Mouse (Mus musculus): ENCODE data around the gene Mrpl33. TPM values are rescaled to one million over a fixed set of nuclear protein-coding genes. Genes with fewer than 3 reads are reported as not detected.

The Mrpl33 gene
- total RNA-seq, 2 experiments from 2014 or later: 76.0 to 117 TPM

GRCm38 (mm10) chr5:31687972-31688371 is 91.2 kb downstream of the Mrpl33 start:
- ATAC-seq (replicated peaks; ENCODE audit: low FRiP score, poor library complexity, severe bottlenecking): peak; percentile 69

- no peak for ATAC-seq (replicated peaks; ENCODE audit: low FRiP score, poor library complexity, severe bottlenecking)
Observed at GRCm38 (mm10) chr5:31693191-31693590, 96.5 kb downstream of the Mrpl33 start.

- no peak; the same call in 1 of the 2 replicates for ATAC-seq (replicated peaks; ENCODE audit: low FRiP score, poor library complexity, severe bottlenecking)
Observed at GRCm38 (mm10) chr5:31696971-31697643, 100.4 kb downstream of the Mrpl33 start, which contains the start of gene Rbks. Gene Rbks, minus strand, starts transcription at chr5:31697627.

GRCm38 (mm10) chr5:31697644-31698296 is 101.0 kb downstream of the Mrpl33 start, which contains the start of gene Babam2:
Gene Babam2, plus strand, starts transcription at chr5:31697684.
- peak; percentile 88 for ATAC-seq (replicated peaks; ENCODE audit: low FRiP score, poor library complexity, severe bottlenecking)

GRCm38 (mm10) chr5:31698297-31698726 is 101.6 kb downstream of the Mrpl33 start:
- ATAC-seq (replicated peaks; ENCODE audit: low FRiP score, poor library complexity, severe bottlenecking): peak; percentile 75

- no peak for ATAC-seq (replicated peaks; ENCODE audit: low FRiP score, poor library complexity, severe bottlenecking)
Observed at GRCm38 (mm10) chr5:31698931-31699330, 102.2 kb downstream of the Mrpl33 start.

GRCm38 (mm10) chr5:31699397-31699796 is 102.7 kb downstream of the Mrpl33 start:
- ATAC-seq (replicated peaks; ENCODE audit: low FRiP score, poor library complexity, severe bottlenecking): no peak

- ATAC-seq (replicated peaks; ENCODE audit: low FRiP score, poor library complexity, severe bottlenecking): no peak
Observed at GRCm38 (mm10) chr5:31704971-31705370, 108.2 kb downstream of the Mrpl33 start.

- ATAC-seq (replicated peaks; ENCODE audit: low FRiP score, poor library complexity, severe bottlenecking): no peak
Observed at GRCm38 (mm10) chr5:31706826-31707225, 110.1 kb downstream of the Mrpl33 start.

- ATAC-seq (replicated peaks; ENCODE audit: low FRiP score, poor library complexity, severe bottlenecking): no peak
Observed at GRCm38 (mm10) chr5:31709389-31709788, 112.7 kb downstream of the Mrpl33 start.

- ATAC-seq (replicated peaks; ENCODE audit: low FRiP score, poor library complexity, severe bottlenecking): 0 out of 2 replicates have a peak, but pooled peaks have one; percentile 28
Observed at GRCm38 (mm10) chr5:31713280-31713711, 116.6 kb downstream of the Mrpl33 start.

- no peak for ATAC-seq (replicated peaks; ENCODE audit: low FRiP score, poor library complexity, severe bottlenecking)
Observed at GRCm38 (mm10) chr5:31713841-31714264, 117.1 kb downstream of the Mrpl33 start.

Other genes starting within 250 kb of the Mrpl33 start
- gene Zfp512, start 144.5 kb upstream of the Mrpl33 start, total RNA-seq (2015; ENCODE audit: low replicate concordance): 4.7 and 12.6 TPM in 2 replicates
- gene Zfp512, start 144.5 kb upstream of the Mrpl33 start, total RNA-seq (2017; ENCODE audit: low replicate concordance): 14.2 and 33.2 TPM in 2 replicates
- gene 4930548H24Rik, start 111.2 kb upstream of the Mrpl33 start, total RNA-seq (2015; ENCODE audit: low replicate concordance): not detected in 2 replicates
- not detected in 2 replicates for gene 4930548H24Rik, start 111.2 kb upstream of the Mrpl33 start, total RNA-seq (2017; ENCODE audit: low replicate concordance)
- 1.3 and 6.1 TPM in 2 replicates for gene Gpn1, start 102.2 kb upstream of the Mrpl33 start, total RNA-seq (2015; ENCODE audit: low replicate concordance)
- 1.4 TPM in 1 of 2 replicates, not detected in the other for gene Gpn1, start 102.2 kb upstream of the Mrpl33 start, total RNA-seq (2017; ENCODE audit: low replicate concordance)
- 17.3 and 39.8 TPM in 2 replicates for gene Slc4a1ap, start 69.9 kb upstream of the Mrpl33 start, total RNA-seq (2015; ENCODE audit: low replicate concordance)
- 29.6 and 41.9 TPM in 2 replicates for gene Slc4a1ap, start 69.9 kb upstream of the Mrpl33 start, total RNA-seq (2017; ENCODE audit: low replicate concordance)
- gene Supt7l, start 69.1 kb upstream of the Mrpl33 start, total RNA-seq (2015; ENCODE audit: low replicate concordance): 12.6 TPM in 2 replicates
- 5.9 and 14.6 TPM in 2 replicates for gene Supt7l, start 69.1 kb upstream of the Mrpl33 start, total RNA-seq (2017; ENCODE audit: low replicate concordance)
- gene Rbks, start 100.7 kb downstream of the Mrpl33 start, total RNA-seq (2015; ENCODE audit: low replicate concordance): 18.0 and 27.7 TPM in 2 replicates
- gene Rbks, start 100.7 kb downstream of the Mrpl33 start, total RNA-seq (2017; ENCODE audit: low replicate concordance): 7.6 and 17.1 TPM in 2 replicates
- 35.0 and 46.9 TPM in 2 replicates for gene Babam2, start 100.7 kb downstream of the Mrpl33 start, total RNA-seq (2015; ENCODE audit: low replicate concordance)
- gene Babam2, start 100.7 kb downstream of the Mrpl33 start, total RNA-seq (2017; ENCODE audit: low replicate concordance): 31.0 and 42.6 TPM in 2 replicates

Data from erythroid progenitor cell, adult 5-6 weeks (primary cell).